In the genomic region with DNA sequence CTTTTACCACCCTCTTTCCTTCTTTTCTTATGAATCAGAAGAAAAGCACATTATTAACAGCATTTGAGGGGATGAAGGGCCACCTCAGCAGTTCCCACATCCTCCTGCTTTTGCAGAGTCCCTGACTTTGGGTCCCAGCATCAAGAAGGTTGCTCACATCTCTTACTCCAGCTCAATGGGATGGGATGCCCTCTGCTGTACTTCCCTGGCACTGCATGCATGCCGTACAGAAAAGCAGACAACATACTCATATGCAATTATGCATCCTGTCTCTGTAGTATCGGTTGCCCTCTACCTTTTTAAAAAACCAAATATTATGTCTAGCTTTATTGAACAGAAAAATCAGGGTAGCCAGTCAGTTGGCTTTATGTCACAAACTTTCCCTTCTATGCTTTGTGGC, we compare ENCODE assay signal across 10 mouse cellular contexts. TPM values are rescaled to one million over a fixed set of nuclear protein-coding genes. Genes with fewer than 3 reads are reported as not detected.
DNase-seq lines count a peak whose midpoint lies in the region; ATAC-seq lines count a peak whose summit lies in the region.
"Had no signal": no experiment of that assay in that cellular context is flagged by ENCODE, and none has a peak within 500 bp of the region (broad histone marks: within the 10 kb centered on the region; RNA-seq: fewer than 3 reads in every experiment).

No protein-coding gene starts in this region.

- intact Hi-C loops in heart, postnatal 25 days (cut with DNase I) = loop anchor here (5.0 kb wide), 1 partner anchor 37 kb away; a partner anchor contains a TSS

- no peak overlapping the region for H3K4me2 ChIP-seq in neural tube, embryonic 11.5 days (ENCODE audit: low read depth)

- no peak overlapping the region for H3K9ac ChIP-seq in neural tube, embryonic 11.5 days (ENCODE audit: low read length)

- H3K36me3 ChIP-seq in neural tube, embryonic 11.5 days (ENCODE audit: control insufficient read depth, insufficient read depth, low read length) = no peaks in the 10 kb centered on the region

- H3K4me3 ChIP-seq in neural tube, embryonic 11.5 days (ENCODE audit: low read depth, low read length) = no peak overlapping the region

- 64% methylated on average over 2 of the region's 2 CpGs for WGBS in neural tube, embryonic 11.5 days

- ATAC-seq in neural tube, embryonic 11.5 days (ENCODE audit: insufficient read depth, low FRiP score, low TSS enrichment) = no peak

- no peaks in the 10 kb centered on the region for H3K27me3 ChIP-seq in neural tube, embryonic 11.5 days (ENCODE audit: control insufficient read depth, insufficient read depth, low read length)

- peak; percentile 6 for DNase-seq in heart, postnatal 4 days
- no peak for DNase-seq in heart, postnatal 25 days (ENCODE audit: low spot score)
- peak; percentile 20 for DNase-seq in neural tube, embryonic 11.5 days (ENCODE audit: low spot score)
- no peak for DNase-seq in neural tube, embryonic 10.5 days (ENCODE audit: extremely low spot score, low spot score)
- DNase-seq in brain, adult 2 months (ENCODE audit: low read depth, low spot score) = peak; percentile 36
- DNase-seq in thymus, postnatal 36 days = no peak
- no peak for DNase-seq in MN1 (ENCODE audit: low spot score)
- DNase-seq: gastrocnemius, postnatal 14 days; lung, adult 2 months; thymus, adult 2 months had no signal

- H3K27ac ChIP-seq in neural tube, embryonic 11.5 days (ENCODE audit: low read depth, low read length) = no peak overlapping the region

- H3K9me3 ChIP-seq in neural tube, embryonic 11.5 days (ENCODE audit: control insufficient read depth, low read length) = no peaks in the 10 kb centered on the region

- H3K4me1 ChIP-seq in neural tube, embryonic 11.5 days (ENCODE audit: control insufficient read depth, insufficient read depth, low read length) = no peaks in the 10 kb centered on the region

RNA-seq across cellular contexts. Expression of a gene that starts 37.8 kb away (rescaled TPM):
- total RNA-seq in heart, postnatal 4 days (2021) = 1 to 10 TPM; 2.0 to 3.8 TPM
- 1 to 10 TPM; 5.4 to 7.1 TPM for total RNA-seq in heart, postnatal 25 days (2021)
- polyA plus RNA-seq in neural tube, embryonic 11.5 days (2014; fragmentation: Nextera tagmentation; extraction: Ambion mirVana) = 4.3 and 6.1 TPM in 2 replicates

Comparison
In these comparisons a context has a peak if more than half of its experiments do, and no peak if none do; other contexts are left out.
1. DNase-seq: peak in heart, postnatal 4 days (single experiment), neural tube, embryonic 11.5 days (single experiment) and brain, adult 2 months (single experiment); none in heart, postnatal 25 days (single experiment), neural tube, embryonic 10.5 days (single experiment), thymus, postnatal 36 days (0 of 2) and MN1 (single experiment).